Mouse (Mus musculus): ENCODE results near the gene Ddx58.

- no peak for TF ChIP-seq CTCF (IDR thresholded peaks at IDR 0.05; ENCODE audit: low read depth)
- TF ChIP-seq EP300 (IDR thresholded peaks at IDR 0.05; ENCODE audit: low read depth), result no peak
Measured at GRCm38 (mm10) chr4:40155467-40155999, 84.1 kb downstream of the Ddx58 start.
